Mouse (Mus musculus) heart, adult 18-20 months (tissue): ENCODE measurements around the gene Ddx4. TPM values are rescaled to one million over a fixed set of nuclear protein-coding genes. Genes with fewer than 3 reads are reported as not detected.

Experiments used
- DNase-seq, 2 experiments: peaks; one replicate each; pipeline ENCODE4 v3.0.0; 2021 to 2022; ENCODE audit warnings: mixed read lengths in 1 of 2
- total RNA-seq, 2 experiments: library from RNA; stranded (reverse); gene quantifications; 2 replicates each; pipeline ENCODE4 v1.2.3; 2021

Ddx4 gene
- total RNA-seq, 2 experiments from 2014 or later: 0.07 TPM; not detected in 1

GRCm38 (mm10) chr13:112553304-112553703, 99.0 kb downstream of the Ddx4 start:
- DNase-seq: no peak

GRCm38 (mm10) chr13:112551641-112552548, 100.4 kb downstream of the Ddx4 start:
- DNase-seq: no peak

Other genes starting within 250 kb of the Ddx4 start
- 100 to 1,000 TPM; 212 to 240 TPM for gene Il6st, start 188.4 kb downstream of the Ddx4 start, total RNA-seq
- gene Il31ra, start 58.1 kb downstream of the Ddx4 start, total RNA-seq: not detected
- gene Slc38a9, start 8.3 kb upstream of the Ddx4 start, total RNA-seq: 1 to 10 TPM; 9.2 to 9.3 TPM
- gene Plpp1, start 148.3 kb upstream of the Ddx4 start, total RNA-seq: 10 to 100 TPM; 41.8 to 43.5 TPM